Mouse (Mus musculus): ENCODE data around the gene Gm8122.
A peak's percentile ranks its signal among the peaks of the same experiment; 100 is the strongest.
"Not testable (repeated sequence)": the region's sequence is repeated elsewhere in the genome, so short reads cannot be mapped to it uniquely, and the experiment has no call there.

The Gm8122 gene

GRCm38 (mm10) chr14:43235204-43235603 is at the start of gene Gm8122:
TSS of gene Gm8122 (minus strand) at chr14:43235304.
- DNase-seq (ENCODE audit: low spot score) = not testable (repeated sequence)

DNA sequence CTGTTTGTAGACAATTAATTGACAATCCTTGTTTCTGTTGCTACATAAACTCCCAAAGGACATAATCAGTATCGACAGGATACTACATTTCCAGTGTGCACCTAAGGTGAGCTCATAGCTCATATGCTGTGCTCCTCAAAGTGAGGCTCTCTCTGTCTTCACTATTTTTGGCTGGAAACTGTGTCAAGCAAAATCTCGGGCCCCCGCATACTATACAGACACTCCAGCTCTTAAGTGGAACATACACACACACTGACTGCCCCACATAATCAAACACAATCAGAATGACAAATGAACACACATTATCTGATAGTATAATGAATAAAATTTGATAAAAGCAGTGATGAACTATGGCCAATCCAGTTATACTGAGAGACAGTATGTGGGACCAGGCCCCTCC is 43.6 kb upstream of the Gm8122 start:
- not testable (repeated sequence) for DNase-seq (ENCODE audit: low spot score)

DNA sequence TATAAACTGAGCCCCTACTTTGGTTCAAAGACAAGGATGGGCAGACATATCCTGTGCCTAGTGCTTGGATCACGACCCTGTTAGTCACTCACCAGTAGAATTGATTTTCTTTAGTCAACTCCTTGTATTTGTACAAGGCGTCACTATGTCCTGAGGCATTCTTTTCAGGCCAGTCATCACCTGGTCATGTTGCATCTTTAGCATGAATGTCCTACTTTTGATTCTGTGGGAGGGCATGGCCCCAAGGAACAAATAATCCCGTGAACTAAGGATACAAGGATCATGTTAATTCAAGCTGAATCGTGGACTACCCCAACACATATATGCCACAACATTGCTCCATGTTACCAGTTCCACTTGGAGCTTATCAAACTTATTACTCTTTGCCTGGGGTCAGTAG is 43.0 kb upstream of the Gm8122 start:
- not testable (repeated sequence) for DNase-seq (ENCODE audit: low spot score)

DNA sequence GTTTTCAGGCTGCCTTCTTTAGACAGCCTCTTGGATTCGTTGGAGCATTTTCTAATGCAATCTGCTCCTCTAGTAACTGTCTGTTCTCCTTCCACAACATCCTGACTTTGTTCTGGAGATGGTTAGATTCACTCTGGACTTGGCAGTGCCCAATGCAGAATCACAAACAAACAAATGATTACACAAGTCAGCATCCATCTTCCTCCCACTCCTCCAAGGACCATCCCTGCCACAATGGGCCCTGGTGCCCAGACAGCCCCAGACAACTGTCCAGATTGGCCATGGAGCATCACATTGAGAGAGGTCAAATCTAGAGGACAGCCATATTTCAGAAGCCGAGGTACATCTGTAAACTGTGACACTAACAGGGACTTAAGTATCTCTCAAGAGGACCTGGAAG is 42.4 kb upstream of the Gm8122 start:
- DNase-seq (ENCODE audit: low spot score) = not testable (repeated sequence)

GRCm38 (mm10) chr14:43275752-43276151 is 40.6 kb upstream of the Gm8122 start:
- DNase-seq (ENCODE audit: low spot score) = not testable (repeated sequence)

DNA sequence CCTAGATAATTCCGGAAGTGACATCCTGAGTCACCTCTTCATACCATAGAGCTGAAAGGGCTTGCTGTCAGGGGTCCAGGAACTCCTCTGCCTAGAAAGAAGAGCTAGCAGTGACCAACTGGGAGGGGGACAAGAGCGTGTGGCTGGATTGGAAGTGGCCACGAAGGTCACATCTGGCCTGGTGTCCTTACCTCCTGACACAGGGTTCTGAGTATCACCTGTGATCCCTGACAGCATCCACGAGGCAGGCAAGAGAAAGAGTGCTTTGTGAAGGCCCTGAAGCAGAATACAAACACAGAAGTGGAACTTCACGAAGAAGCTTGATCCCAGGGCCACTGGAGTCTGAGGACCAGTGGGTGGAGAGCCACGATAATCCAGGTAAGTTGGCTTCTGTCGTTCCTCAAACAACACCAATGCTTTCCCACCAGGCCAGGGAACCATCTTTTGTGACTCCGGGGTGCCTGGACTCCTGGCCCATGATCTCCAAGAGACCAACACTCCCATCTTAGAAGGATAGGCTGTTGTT is 39.9 kb upstream of the Gm8122 start, which contains the start of gene Gm9732:
TSS of gene Gm9732 (plus strand) at position 51 of the 526 bp plus-strand sequence.
- DNase-seq (ENCODE audit: low spot score) = peak; percentile 58

- not testable (repeated sequence) for DNase-seq (ENCODE audit: low spot score)
These were observed 38.1 kb upstream of the Gm8122 start for GRCm38 (mm10) chr14:43273161-43273560.

- not testable (repeated sequence) for DNase-seq (ENCODE audit: low spot score)
These were observed 34.1 kb upstream of the Gm8122 start for GRCm38 (mm10) chr14:43269211-43269610.

DNA sequence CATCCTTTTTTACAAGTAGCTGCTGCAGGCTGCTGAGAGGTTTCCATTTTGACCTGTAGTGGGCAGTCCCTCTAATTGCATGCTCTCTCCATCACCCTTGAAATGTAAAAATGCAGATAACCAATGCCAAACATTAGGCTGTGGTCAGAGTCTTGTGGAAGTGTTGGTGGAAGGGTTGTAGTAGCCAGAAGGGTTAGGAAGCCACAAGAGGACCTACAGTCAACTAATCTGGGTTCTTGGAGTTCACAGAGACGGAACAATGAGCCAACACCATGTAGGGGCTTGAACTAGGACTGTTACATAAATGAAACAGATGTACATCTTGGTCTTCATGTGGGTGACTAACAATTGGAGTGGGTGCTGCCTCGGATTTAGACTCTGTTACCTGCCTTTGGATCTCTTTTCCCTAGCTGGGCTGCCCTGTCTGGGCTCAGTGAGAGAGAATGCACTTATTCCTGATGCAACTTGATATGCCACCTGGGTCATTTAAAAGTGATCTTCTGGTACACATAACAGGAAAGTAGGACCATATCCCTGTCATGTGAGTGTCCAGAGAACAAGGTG is 33.5 kb upstream of the Gm8122 start:
- not testable (repeated sequence) for DNase-seq (ENCODE audit: low spot score)

- not testable (repeated sequence) for DNase-seq (ENCODE audit: low spot score)
These were observed 28.3 kb upstream of the Gm8122 start for GRCm38 (mm10) chr14:43263421-43263820.

- DNase-seq (ENCODE audit: low spot score) = not testable (repeated sequence)
These were observed 23.2 kb upstream of the Gm8122 start, which contains the start of gene Gm8126 for GRCm38 (mm10) chr14:43258349-43258748. TSS of gene Gm8126 (plus strand) at chr14:43258649.

DNA sequence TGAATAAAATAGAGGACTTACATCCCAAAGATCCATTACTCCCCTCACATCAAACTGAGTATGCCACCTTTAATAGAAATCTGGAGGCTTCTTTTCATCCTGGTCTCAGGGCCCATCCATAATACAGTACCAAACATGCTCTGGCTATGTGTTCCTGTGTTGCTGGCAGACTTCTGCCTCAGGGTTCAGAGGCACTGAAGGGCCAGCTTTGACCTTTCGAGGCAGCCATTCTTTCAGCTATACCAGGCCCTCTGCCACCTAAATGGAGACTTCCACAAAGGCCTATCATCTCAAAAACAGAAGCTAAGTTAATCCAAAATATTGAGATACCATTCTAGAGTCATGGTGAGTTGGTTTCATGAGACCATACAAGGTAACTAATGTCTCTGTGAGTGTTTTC is 21.4 kb upstream of the Gm8122 start:
- DNase-seq (ENCODE audit: low spot score) = not testable (repeated sequence)

DNA sequence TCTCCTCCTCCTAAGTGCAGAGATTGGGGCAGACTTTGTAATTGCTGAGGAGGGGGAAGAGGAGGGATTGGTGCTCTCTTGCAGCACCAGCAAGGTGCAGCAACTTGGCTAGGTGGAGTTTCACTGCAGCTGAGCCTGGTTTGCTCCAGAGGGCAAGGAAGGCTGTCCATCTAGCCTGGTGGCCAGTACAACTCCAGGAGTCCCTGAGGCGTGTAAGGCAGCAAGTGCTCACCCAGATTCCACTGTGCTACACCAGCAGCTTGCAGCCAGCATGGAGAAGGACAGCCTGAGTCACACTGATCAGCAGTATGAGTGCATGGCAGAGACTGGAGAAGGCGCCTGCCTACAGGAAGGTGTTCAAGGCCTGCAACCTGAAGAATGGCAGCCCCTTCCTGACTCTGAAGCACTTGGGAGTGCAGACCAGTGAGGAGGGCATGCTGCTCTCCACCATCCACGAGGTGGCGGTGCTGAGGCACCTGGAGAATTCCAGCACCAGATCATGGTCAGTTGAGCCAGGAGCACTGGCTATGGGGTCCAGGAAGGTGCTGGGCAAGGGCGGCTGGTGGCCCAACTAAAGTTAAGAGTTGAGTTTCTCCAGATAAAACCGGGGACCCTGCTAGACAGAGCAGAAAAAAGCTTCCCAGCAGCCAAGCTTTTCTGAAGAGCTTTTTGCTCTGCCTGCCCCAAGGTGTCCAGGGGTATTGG is 15.6 kb upstream of the Gm8122 start:
- DNase-seq (ENCODE audit: low spot score) = not testable (repeated sequence)

DNA sequence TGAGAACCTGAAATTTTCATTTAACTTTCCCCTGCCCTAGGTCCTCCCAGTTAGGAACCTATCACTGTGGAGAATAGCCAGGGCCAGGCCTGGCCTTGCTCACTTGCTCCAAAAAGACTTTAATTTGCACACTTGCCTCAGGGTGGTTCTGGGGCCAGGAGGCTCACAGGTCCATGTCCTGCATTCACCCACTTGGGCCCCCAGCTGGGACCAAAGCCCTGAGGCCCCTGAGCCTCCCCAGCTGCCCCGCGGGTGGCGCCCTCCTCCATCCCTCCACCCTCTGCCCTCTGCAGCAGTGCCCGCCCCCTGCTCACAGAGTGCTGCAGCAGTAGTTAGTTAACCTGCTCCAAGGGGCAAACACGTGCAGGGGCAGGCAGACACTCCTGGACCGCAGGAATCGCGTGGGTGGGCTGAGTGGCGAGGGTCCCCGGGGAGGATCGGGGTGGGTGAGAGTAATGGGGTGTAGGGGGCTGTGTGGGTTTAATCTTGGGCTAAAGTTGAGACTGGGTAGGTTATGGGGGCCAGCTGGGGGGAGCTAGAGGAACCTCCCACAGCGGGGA is 14.6 kb upstream of the Gm8122 start:
- not testable (repeated sequence) for DNase-seq (ENCODE audit: low spot score)

- DNase-seq (ENCODE audit: low spot score) = not testable (repeated sequence)
These were observed 2.7 kb upstream of the Gm8122 start for GRCm38 (mm10) chr14:43237769-43238168.
